ENCODE assay signal across 8 mouse cellular contexts in the genomic region with DNA sequence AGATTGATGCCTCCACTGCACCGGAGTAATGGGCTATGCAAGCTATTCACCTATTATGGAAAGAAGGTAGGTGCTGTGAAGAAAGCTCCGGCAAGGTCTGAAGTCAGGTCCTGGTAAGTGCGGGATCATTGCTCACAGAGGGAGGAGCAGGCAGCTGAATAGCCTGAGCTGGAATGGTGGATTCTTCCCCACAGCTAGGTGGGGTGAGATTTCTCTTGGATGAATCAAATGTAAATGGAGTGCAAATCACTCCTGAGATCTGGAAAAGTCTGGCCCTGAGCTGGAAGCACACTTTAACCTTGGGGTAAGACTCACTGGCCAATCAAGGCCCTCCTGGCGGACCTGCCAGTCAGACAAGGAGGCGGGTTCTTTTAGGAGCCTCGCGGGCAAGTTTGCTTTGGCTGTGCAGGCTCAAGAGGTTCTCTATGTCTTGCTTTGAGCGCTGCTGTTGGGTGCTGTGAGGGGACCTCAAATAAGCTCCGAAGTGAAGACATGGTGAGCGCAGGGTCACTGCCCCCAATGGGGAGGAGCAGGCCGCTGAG. TPM values are rescaled to one million over a fixed set of nuclear protein-coding genes. Genes with fewer than 3 reads are reported as not detected.
DNase-seq lines count a peak whose midpoint lies in the region; ATAC-seq and TF ChIP-seq lines count a peak whose summit lies in the region.

A gene (plus strand): TSS at position 397 of the 542 bp plus-strand sequence.

- no peak for TF ChIP-seq CTCF in bone marrow, adult 2 months (IDR thresholded peaks at IDR 0.05; ENCODE audit: control insufficient read depth, insufficient read depth, low read length)

- H3K36me3 ChIP-seq in intestine, embryonic 14.5 days (ENCODE audit: control insufficient read depth, insufficient read depth, low read length) = no peaks in the 10 kb centered on the region
- H3K36me3 ChIP-seq in limb, embryonic 14.5 days (ENCODE audit: control insufficient read depth, insufficient read depth, low read length) = no peaks in the 10 kb centered on the region
- no peaks in the 10 kb centered on the region for H3K36me3 ChIP-seq in neural tube, embryonic 15.5 days

- 29% methylated on average over 11 of the region's 11 CpGs for WGBS in bone marrow, adult 2 months
- WGBS in intestine, embryonic 14.5 days = 13% methylated on average over 11 of the region's 11 CpGs
- 10% methylated on average over 11 of the region's 11 CpGs for WGBS in limb, embryonic 14.5 days
- WGBS in neural tube, embryonic 15.5 days = 12% methylated on average over 11 of the region's 11 CpGs

- no peak within 1 kb of the TSS for H3K9ac ChIP-seq in intestine, embryonic 14.5 days (ENCODE audit: low read length)
- H3K9ac ChIP-seq in limb, embryonic 14.5 days (ENCODE audit: low read depth, low read length, severe bottlenecking) = no peak within 1 kb of the TSS
- H3K9ac ChIP-seq in neural tube, embryonic 15.5 days (replicated peaks) = no peak within 1 kb of the TSS

- H3K4me3 ChIP-seq in bone marrow, adult 2 months (replicated peaks; ENCODE audit: control insufficient read depth, low read depth, low read length) = no peak within 1 kb of the TSS
- no peak within 1 kb of the TSS for H3K4me3 ChIP-seq in intestine, embryonic 14.5 days (ENCODE audit: low read depth, low read length)
- no peak within 1 kb of the TSS for H3K4me3 ChIP-seq in limb, embryonic 14.5 days (replicated peaks; ENCODE audit: low read length)
- H3K4me3 ChIP-seq in neural tube, embryonic 15.5 days (replicated peaks) = no peak within 1 kb of the TSS

- no peak for TF ChIP-seq POLR2A in bone marrow, adult 2 months (IDR thresholded peaks at IDR 0.05; ENCODE audit: borderline replicate concordance, control insufficient read depth, low read depth, low read length)
- TF ChIP-seq POLR2A in limb, embryonic 14.5 days (IDR thresholded peaks at IDR 0.05; ENCODE audit: borderline replicate concordance, extremely low read depth, insufficient read depth, insufficient read length) = no peak

- H3K27me3 ChIP-seq in intestine, embryonic 14.5 days (replicated peaks; ENCODE audit: control insufficient read depth, insufficient read depth, low read length) = no peaks in the 10 kb centered on the region
- no peaks in the 10 kb centered on the region for H3K27me3 ChIP-seq in limb, embryonic 14.5 days (ENCODE audit: control insufficient read depth, insufficient read depth, low read length)
- H3K27me3 ChIP-seq in neural tube, embryonic 15.5 days (replicated peaks) = no peaks in the 10 kb centered on the region

- ATAC-seq in intestine, embryonic 14.5 days (replicated peaks; ENCODE audit: low FRiP score, low TSS enrichment, low read depth) = no peak
- ATAC-seq in limb, embryonic 14.5 days (ENCODE audit: low FRiP score, low read depth) = no peak
- ATAC-seq in neural tube, embryonic 15.5 days (ENCODE audit: low FRiP score) = no peak

- no peak within 1 kb of the TSS for H3K27ac ChIP-seq in bone marrow, adult 2 months (ENCODE audit: control insufficient read depth, insufficient read depth, low read depth, low read length, poor library complexity)
- no peak within 1 kb of the TSS for H3K27ac ChIP-seq in intestine, embryonic 14.5 days (ENCODE audit: low read depth)
- H3K27ac ChIP-seq in limb, embryonic 14.5 days (replicated peaks; ENCODE audit: low read depth, low read length) = no peak within 1 kb of the TSS
- no peak within 1 kb of the TSS for H3K27ac ChIP-seq in neural tube, embryonic 15.5 days (replicated peaks)

- H3K4me1 ChIP-seq in bone marrow, adult 2 months (ENCODE audit: control insufficient read depth, insufficient read depth, low read length) = no peaks in the 10 kb centered on the region
- no peaks in the 10 kb centered on the region for H3K4me1 ChIP-seq in intestine, embryonic 14.5 days (replicated peaks; ENCODE audit: control insufficient read depth, insufficient read depth, low read length)
- H3K4me1 ChIP-seq in limb, embryonic 14.5 days (ENCODE audit: control insufficient read depth, insufficient read depth, low read length) = no peaks in the 10 kb centered on the region
- no peaks in the 10 kb centered on the region for H3K4me1 ChIP-seq in neural tube, embryonic 15.5 days

- no peaks in the 10 kb centered on the region for H3K9me3 ChIP-seq in intestine, embryonic 14.5 days (ENCODE audit: control insufficient read depth, low read length)
- H3K9me3 ChIP-seq in limb, embryonic 14.5 days (ENCODE audit: control insufficient read depth, low read length) = no peaks in the 10 kb centered on the region
- H3K9me3 ChIP-seq in neural tube, embryonic 15.5 days (replicated peaks) = no peaks in the 10 kb centered on the region

- no peak for DNase-seq in layer of hippocampus, adult 18-20 months (ENCODE audit: low spot score in 2 of 2)
- no peak for DNase-seq in layer of hippocampus, adult 11-12 months (ENCODE audit: low spot score)
- DNase-seq in gastrocnemius, postnatal 10 days = no peak
- DNase-seq in intestine, embryonic 14.5 days (ENCODE audit: low spot score) = no peak
- DNase-seq in limb, embryonic 14.5 days (ENCODE audit: low spot score) = no peak
- no peak for DNase-seq in ovary, postnatal 10 days (ENCODE audit: low spot score)

- H3K4me2 ChIP-seq in intestine, embryonic 14.5 days (ENCODE audit: low read length) = peak within 1 kb of the TSS; percentile 23; the same call in 1 of the 2 replicates
- H3K4me2 ChIP-seq in limb, embryonic 14.5 days (replicated peaks; ENCODE audit: low read depth, low read length, severe bottlenecking) = no peak within 1 kb of the TSS
- peak within 1 kb of the TSS; percentile 29 for H3K4me2 ChIP-seq in neural tube, embryonic 15.5 days

RNA-seq across cellular contexts. Expression of the gene that starts here (rescaled TPM):
- total RNA-seq in layer of hippocampus, adult 18-20 months (2021) = 100 to 1,000 TPM; 173 to 201 TPM
- polyA plus RNA-seq in bone marrow, adult 2 months (2011; ENCODE audit: insufficient read depth, insufficient read length, low replicate concordance, missing spikeins) = 295 and 726 TPM in 2 replicates
- 100 to 1,000 TPM; 190 to 231 TPM for total RNA-seq in gastrocnemius, postnatal 10 days (2021)
- polyA plus RNA-seq in intestine, embryonic 14.5 days (2014; fragmentation: Nextera tagmentation; extraction: Ambion mirVana) = 69.9 and 73.1 TPM in 2 replicates
- 28.6 and 36.8 TPM in 2 replicates for polyA plus RNA-seq in limb, embryonic 14.5 days (2012; rRNA removed)
- 73.7 and 79.0 TPM in 2 replicates for polyA plus RNA-seq in limb, embryonic 14.5 days (2014; fragmentation: Nextera tagmentation; extraction: Ambion mirVana)
- polyA plus RNA-seq in neural tube, embryonic 15.5 days (2015; fragmentation: Nextera tagmentation; extraction: Ambion mirVana) = 72.8 and 92.1 TPM in 2 replicates
